Mouse (Mus musculus) neural tube, embryonic 12.5 days (tissue): ENCODE measurements around the gene Sftpa1. TPM values are rescaled to one million over a fixed set of nuclear protein-coding genes. Genes with fewer than 3 reads are reported as not detected.

Source experiments
- ATAC-seq: fragments of 200-750 bp; cut with Nextera tagmentation; 2 replicates; pipeline ENCODE4 v1.8.0; 2017; ENCODE audit warnings: low read depth, mild to moderate bottlenecking, moderate TSS enrichment, moderate library complexity; ENCODE audit not compliant: low FRiP score
- H3K27ac ChIP-seq: fragments of 300-500 bp; sonication (generic); 2 replicates; pipeline ENCODE4 v1.5.1; 2016
- H3K27me3 ChIP-seq: fragments of 300-500 bp; sonication (generic); replicated peaks from 2 replicates; pipeline ENCODE4 v1.6.1; 2016; ENCODE audit warnings: mild to moderate bottlenecking
- H3K36me3 ChIP-seq: fragments of 300-500 bp; sonication (generic); 2 replicates; pipeline ENCODE4 v1.6.1; 2016; ENCODE audit warnings: mild to moderate bottlenecking
- H3K4me1 ChIP-seq: fragments of 300-500 bp; sonication (generic); 2 replicates; pipeline ENCODE4 v1.6.1; 2016
- H3K4me2 ChIP-seq: fragments of 300-500 bp; sonication (generic); replicated peaks from 2 replicates; pipeline ENCODE4 v1.6.1; 2016; ENCODE audit warnings: mild to moderate bottlenecking
- H3K4me3 ChIP-seq: fragments of 300-500 bp; sonication (generic); 2 replicates; pipeline ENCODE4 v1.5.1; 2016
- H3K9ac ChIP-seq: fragments of 300-500 bp; sonication (generic); 2 replicates; pipeline ENCODE4 v1.6.1; 2016; ENCODE audit warnings: mild to moderate bottlenecking
- H3K9me3 ChIP-seq: fragments of 300-500 bp; sonication (generic); 2 replicates; pipeline ENCODE4 v1.6.1; 2016; ENCODE audit warnings: mild to moderate bottlenecking
- WGBS: fragments of 180-500 bp; shearing (Covaris S2); methylation state at CpG from one replicate; pipeline ENCODE4 v1.1.7; 2016; 5-methylcytosine and 5-hydroxymethylcytosine counted together
- polyA plus RNA-seq: library from polyadenylated mRNA; unstranded; fragments of >200 nt; fragmentation: Nextera tagmentation; extraction: Ambion mirVana; gene quantifications from 2 replicates; pipeline ENCODE4 v1.2.1, GENCODE M21; 2016

Sftpa1 gene
- not detected in 2 replicates for polyA plus RNA-seq

- no peak within 1 kb of the TSS for H3K9ac ChIP-seq
Measured at GRCm38 (mm10) chr14:41131540-41131939, at the start of gene Sftpa1. Sftpa1 (plus strand) TSS chr14:41131782.

GRCm38 (mm10) chr14:41082408-41082807, 49.2 kb upstream of the Sftpa1 start:
- no peaks in the 10 kb centered on the region for H3K27me3 ChIP-seq
- no peak for ATAC-seq
- 81% methylated on average over 2 of the region's 2 CpGs for WGBS
- no peaks in the 10 kb centered on the region for H3K36me3 ChIP-seq
- H3K9ac ChIP-seq: no peak overlapping the region
- no peak overlapping the region for H3K4me2 ChIP-seq
- H3K27ac ChIP-seq: no peak overlapping the region
- no peak overlapping the region for H3K4me3 ChIP-seq
- H3K9me3 ChIP-seq: no peaks in the 10 kb centered on the region
- H3K4me1 ChIP-seq: no peaks in the 10 kb centered on the region

More at GRCm38 (mm10) chr14:41131540-41131939, at the start of gene Sftpa1:
- 88% methylated on average over 7 of the region's 7 CpGs for WGBS
- no peak within 1 kb of the TSS for H3K27ac ChIP-seq
- ATAC-seq: no peak
- no peaks in the 10 kb centered on the region for H3K27me3 ChIP-seq
- H3K36me3 ChIP-seq: no peaks in the 10 kb centered on the region
- no peak within 1 kb of the TSS for H3K4me3 ChIP-seq
- no peaks in the 10 kb centered on the region for H3K9me3 ChIP-seq
- no peaks in the 10 kb centered on the region for H3K4me1 ChIP-seq
- H3K4me2 ChIP-seq: no peak within 1 kb of the TSS

- H3K27ac ChIP-seq: no peak overlapping the region
- WGBS: 78% methylated on average over 1 of the region's 1 CpGs
- H3K9me3 ChIP-seq: no peaks in the 10 kb centered on the region
- no peak for ATAC-seq
- no peaks in the 10 kb centered on the region for H3K36me3 ChIP-seq
- H3K4me3 ChIP-seq: no peak overlapping the region
- no peak overlapping the region for H3K9ac ChIP-seq
- H3K27me3 ChIP-seq: no peaks in the 10 kb centered on the region
- no peaks in the 10 kb centered on the region for H3K4me1 ChIP-seq
- no peak overlapping the region for H3K4me2 ChIP-seq
Measured at GRCm38 (mm10) chr14:41087509-41087908, 44.1 kb upstream of the Sftpa1 start.

GRCm38 (mm10) chr14:41090777-41091176, 40.8 kb upstream of the Sftpa1 start:
- Histone ChIP-seq H3K27ac (no peak overlapping the region), H3K27me3 (no peaks in the 10 kb centered on the region), H3K36me3 (no peaks in the 10 kb centered on the region), H3K4me2 (no peak overlapping the region), H3K4me3 (no peak overlapping the region), H3K9ac (no peak overlapping the region), H3K4me1 (no peaks in the 10 kb centered on the region), H3K9me3 (no peaks in the 10 kb centered on the region)
- ATAC-seq: no peak
- 51% methylated on average over 8 of the region's 8 CpGs for WGBS

GRCm38 (mm10) chr14:41094114-41094513, 37.5 kb upstream of the Sftpa1 start:
- no peaks in the 10 kb centered on the region for H3K9me3 ChIP-seq
- H3K36me3 ChIP-seq: no peaks in the 10 kb centered on the region
- ATAC-seq: no peak
- no peak overlapping the region for H3K9ac ChIP-seq
- no peak overlapping the region for H3K4me3 ChIP-seq
- no peaks in the 10 kb centered on the region for H3K27me3 ChIP-seq
- WGBS: 55% methylated on average over 1 of the region's 1 CpGs
- H3K4me2 ChIP-seq: no peak overlapping the region
- no peak overlapping the region for H3K27ac ChIP-seq
- no peaks in the 10 kb centered on the region for H3K4me1 ChIP-seq

- ATAC-seq: no peak
- 90% methylated on average over 3 of the region's 3 CpGs for WGBS
- H3K4me2 ChIP-seq: no peak overlapping the region
- no peaks in the 10 kb centered on the region for H3K36me3 ChIP-seq
- H3K27me3 ChIP-seq: no peaks in the 10 kb centered on the region
- no peak overlapping the region for H3K9ac ChIP-seq
- H3K4me1 ChIP-seq: no peaks in the 10 kb centered on the region
- H3K9me3 ChIP-seq: no peaks in the 10 kb centered on the region
- no peak overlapping the region for H3K27ac ChIP-seq
- H3K4me3 ChIP-seq: no peak overlapping the region
Measured at GRCm38 (mm10) chr14:41096296-41096860, 35.2 kb upstream of the Sftpa1 start.

- no peaks in the 10 kb centered on the region for H3K27me3 ChIP-seq
- WGBS: 82% methylated on average over 1 of the region's 1 CpGs
- no peak for ATAC-seq
- no peak overlapping the region for H3K9ac ChIP-seq
- no peaks in the 10 kb centered on the region for H3K36me3 ChIP-seq
- no peaks in the 10 kb centered on the region for H3K9me3 ChIP-seq
- H3K27ac ChIP-seq: no peak overlapping the region
- no peak overlapping the region for H3K4me2 ChIP-seq
- no peaks in the 10 kb centered on the region for H3K4me1 ChIP-seq
- H3K4me3 ChIP-seq: no peak overlapping the region
Measured at GRCm38 (mm10) chr14:41098726-41099125, 32.9 kb upstream of the Sftpa1 start.

- no peaks in the 10 kb centered on the region for H3K27me3 ChIP-seq
- ATAC-seq: no peak
- H3K4me2 ChIP-seq: no peak overlapping the region
- H3K27ac ChIP-seq: no peak overlapping the region
- no peaks in the 10 kb centered on the region for H3K36me3 ChIP-seq
- 88% methylated on average over 3 of the region's 3 CpGs for WGBS
- H3K4me3 ChIP-seq: no peak overlapping the region
- H3K9me3 ChIP-seq: no peaks in the 10 kb centered on the region
- no peaks in the 10 kb centered on the region for H3K4me1 ChIP-seq
- H3K9ac ChIP-seq: no peak overlapping the region
Measured at GRCm38 (mm10) chr14:41100712-41101111, 30.9 kb upstream of the Sftpa1 start.

- WGBS: 89% methylated on average over 5 of the region's 5 CpGs
- Histone ChIP-seq H3K27ac (no peak overlapping the region), H3K4me1 (no peaks in the 10 kb centered on the region), H3K27me3 (no peaks in the 10 kb centered on the region), H3K4me2 (no peak overlapping the region), H3K4me3 (no peak overlapping the region), H3K36me3 (no peaks in the 10 kb centered on the region), H3K9me3 (no peaks in the 10 kb centered on the region), H3K9ac (no peak overlapping the region)
- no peak for ATAC-seq
Measured at GRCm38 (mm10) chr14:41101242-41101641, 30.3 kb upstream of the Sftpa1 start.

GRCm38 (mm10) chr14:41102269-41102668, 29.3 kb upstream of the Sftpa1 start:
- Histone ChIP-seq H3K4me1 (no peaks in the 10 kb centered on the region), H3K36me3 (no peaks in the 10 kb centered on the region), H3K27me3 (no peaks in the 10 kb centered on the region), H3K4me3 (no peak overlapping the region), H3K9me3 (no peaks in the 10 kb centered on the region), H3K27ac (no peak overlapping the region), H3K9ac (no peak overlapping the region), H3K4me2 (no peak overlapping the region)
- ATAC-seq: no peak
- WGBS: 93% methylated on average over 2 of the region's 2 CpGs

- no peak within 1 kb of the TSS for H3K4me2 ChIP-seq
- no peak for ATAC-seq
- no peak within 1 kb of the TSS for H3K27ac ChIP-seq
- H3K9ac ChIP-seq: no peak within 1 kb of the TSS
- no peaks in the 10 kb centered on the region for H3K27me3 ChIP-seq
- 79% methylated on average over 10 of the region's 10 CpGs for WGBS
- no peaks in the 10 kb centered on the region for H3K9me3 ChIP-seq
- H3K4me1 ChIP-seq: no peaks in the 10 kb centered on the region
- H3K36me3 ChIP-seq: no peaks in the 10 kb centered on the region
- H3K4me3 ChIP-seq: no peak within 1 kb of the TSS
Measured at GRCm38 (mm10) chr14:41104853-41105444, 26.6 kb upstream of the Sftpa1 start, which contains the start of gene Mat1a. Mat1a (plus strand) TSS chr14:41105035.

GRCm38 (mm10) chr14:41111031-41111668, 20.4 kb upstream of the Sftpa1 start:
- H3K27me3 ChIP-seq: no peaks in the 10 kb centered on the region
- no peaks in the 10 kb centered on the region for H3K9me3 ChIP-seq
- H3K4me1 ChIP-seq: no peaks in the 10 kb centered on the region
- H3K4me2 ChIP-seq: no peak overlapping the region
- WGBS: 85% methylated on average over 7 of the region's 7 CpGs
- no peak for ATAC-seq
- no peak overlapping the region for H3K9ac ChIP-seq
- H3K36me3 ChIP-seq: no peaks in the 10 kb centered on the region
- no peak overlapping the region for H3K4me3 ChIP-seq
- H3K27ac ChIP-seq: no peak overlapping the region

- H3K4me3 ChIP-seq: no peak overlapping the region
- no peaks in the 10 kb centered on the region for H3K4me1 ChIP-seq
- no peaks in the 10 kb centered on the region for H3K36me3 ChIP-seq
- H3K27me3 ChIP-seq: no peaks in the 10 kb centered on the region
- H3K9ac ChIP-seq: no peak overlapping the region
- WGBS: 79% methylated on average over 4 of the region's 4 CpGs
- H3K27ac ChIP-seq: no peak overlapping the region
- no peak for ATAC-seq
- no peak overlapping the region for H3K4me2 ChIP-seq
- H3K9me3 ChIP-seq: no peaks in the 10 kb centered on the region
Measured at GRCm38 (mm10) chr14:41112944-41113343, 18.6 kb upstream of the Sftpa1 start.
